Mouse (Mus musculus): Measurements from ENCODE around the gene Hebp2.

DNA sequence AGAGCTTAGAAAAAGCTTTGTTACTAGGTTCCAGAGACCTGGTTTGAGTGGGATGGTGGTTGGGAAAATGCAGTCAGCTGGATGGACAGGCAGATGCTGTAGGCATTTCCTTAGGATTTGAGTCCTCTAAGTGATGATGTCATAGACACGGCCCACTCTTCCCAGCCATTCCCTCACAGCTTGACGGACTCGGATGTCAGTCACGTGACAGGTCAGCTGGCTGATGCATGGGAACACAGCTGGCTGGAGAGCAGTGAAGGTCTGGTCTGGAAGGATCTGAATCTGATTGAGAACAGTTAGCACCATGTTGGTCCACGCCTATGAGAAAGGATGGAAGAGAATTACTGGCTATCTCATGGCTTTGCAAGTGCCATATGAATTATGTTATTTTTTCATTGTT lies 43.6 kb upstream of the Hebp2 start:
- TF ChIP-seq CTCF (IDR thresholded peaks at IDR 0.05; ENCODE audit: low read depth) (no peak), EP300 (IDR thresholded peaks at IDR 0.05; ENCODE audit: low read depth) (no peak)
